ENCODE assay signal across 9 mouse cellular contexts in genomic region chr13:109278504-109278912, GRCm38 (mm10).
DNase-seq lines count a peak whose midpoint lies in the region; ATAC-seq lines count a peak whose summit lies in the region.
"Had no signal": no experiment of that assay in that cellular context is flagged by ENCODE, and none has a peak within 500 bp of the region (broad histone marks: within the 10 kb centered on the region; RNA-seq: fewer than 3 reads in every experiment).

No protein-coding gene starts in this region.

- H3K4me2 ChIP-seq in hindbrain, embryonic 13.5 days, result 0 out of 2 replicates have a peak overlapping the region, but pooled peaks have one; percentile 15
- peak overlapping the region; percentile 32 for H3K4me2 ChIP-seq in lung, embryonic 16.5 days (ENCODE audit: low read depth, low read length)

- 54% methylated on average over 10 of the region's 10 CpGs for WGBS in hindbrain, embryonic 13.5 days
- WGBS in hindbrain, embryonic 10.5 days, result 65% methylated on average over 10 of the region's 10 CpGs
- WGBS in lung, embryonic 16.5 days, result 48% methylated on average over 10 of the region's 10 CpGs

- H3K4me3 ChIP-seq in hindbrain, embryonic 13.5 days, result no peak overlapping the region
- H3K4me3 ChIP-seq in hindbrain, embryonic 10.5 days, result no peak overlapping the region
- no peak overlapping the region for H3K4me3 ChIP-seq in lung, embryonic 16.5 days (ENCODE audit: low read length)
- H3K4me3 ChIP-seq: erythroblast, embryonic 14.5 days had no signal

- no peak for DNase-seq in hindbrain, embryonic 10.5 days (ENCODE audit: low spot score)
- peak; percentile 77 for DNase-seq in adipocyte (ENCODE audit: low spot score)
- DNase-seq in embryo, embryonic 10.5 days (ENCODE audit: low spot score), result peak; percentile 35
- no peak for DNase-seq in gastrocnemius, adult 18-20 months (ENCODE audit: low spot score)
- no peak for DNase-seq in urinary bladder, postnatal 4 days (ENCODE audit: low spot score in 2 of 2)
- DNase-seq in layer of hippocampus, postnatal 25 days (ENCODE audit: extremely low spot score in 1 of 2, low spot score in 1 of 2), result no peak

- no peak for ATAC-seq in hindbrain, embryonic 13.5 days (ENCODE audit: low FRiP score)
- peak; percentile 81 for ATAC-seq in lung, embryonic 16.5 days (ENCODE audit: low read depth)

- peaks cover 11% of the 10 kb centered on the region for H3K9me3 ChIP-seq in hindbrain, embryonic 13.5 days
- H3K9me3 ChIP-seq in hindbrain, embryonic 10.5 days, result peaks cover 7% of the 10 kb centered on the region; the same call in 1 of the 2 replicates
- peaks cover 6% of the 10 kb centered on the region; the same call in 1 of the 2 replicates for H3K9me3 ChIP-seq in lung, embryonic 16.5 days (ENCODE audit: control insufficient read depth, low read length)

- H3K4me1 ChIP-seq in hindbrain, embryonic 13.5 days (replicated peaks), result peaks cover 13% of the 10 kb centered on the region
- 0 out of 2 replicates have a peak, but pooled peaks cover 8% of the 10 kb centered on the region for H3K4me1 ChIP-seq in hindbrain, embryonic 10.5 days (replicated peaks)
- peaks cover 2% of the 10 kb centered on the region; the same call in 1 of the 2 replicates for H3K4me1 ChIP-seq in lung, embryonic 16.5 days (replicated peaks; ENCODE audit: control insufficient read depth, insufficient read depth, low read length)

- no peaks in the 10 kb centered on the region for H3K36me3 ChIP-seq in hindbrain, embryonic 13.5 days
- no peaks in the 10 kb centered on the region for H3K36me3 ChIP-seq in hindbrain, embryonic 10.5 days
- H3K36me3 ChIP-seq in lung, embryonic 16.5 days (ENCODE audit: control insufficient read depth, insufficient read depth, low read length), result no peaks in the 10 kb centered on the region

- H3K27ac ChIP-seq in hindbrain, embryonic 13.5 days, result 0 out of 2 replicates have a peak overlapping the region, but pooled peaks have one; percentile 44
- no peak overlapping the region for H3K27ac ChIP-seq in hindbrain, embryonic 10.5 days
- no peak overlapping the region for H3K27ac ChIP-seq in lung, embryonic 16.5 days (ENCODE audit: low read length)

- H3K27me3 ChIP-seq in hindbrain, embryonic 13.5 days, result no peaks in the 10 kb centered on the region
- no peaks in the 10 kb centered on the region for H3K27me3 ChIP-seq in hindbrain, embryonic 10.5 days (ENCODE audit: insufficient read depth, poor library complexity, severe bottlenecking)
- H3K27me3 ChIP-seq in lung, embryonic 16.5 days (ENCODE audit: control insufficient read depth, insufficient read depth, low read depth, low read length), result no peaks in the 10 kb centered on the region

- no peak overlapping the region for H3K9ac ChIP-seq in hindbrain, embryonic 13.5 days
- no peak overlapping the region for H3K9ac ChIP-seq in lung, embryonic 16.5 days (ENCODE audit: low read length)

Comparison
In these comparisons a context has a peak if more than half of its experiments do, and no peak if none do; other contexts are left out.
1. DNase-seq: peak in adipocyte (single experiment) and embryo, embryonic 10.5 days (single experiment); none in hindbrain, embryonic 10.5 days (single experiment), gastrocnemius, adult 18-20 months (single experiment), urinary bladder, postnatal 4 days (0 of 2) and layer of hippocampus, postnatal 25 days (0 of 2).